Mouse (Mus musculus) natural killer cell, adult 2 months (primary cell): ENCODE measurements around the gene Orc5.

Source experiments
- DNase-seq, 2 experiments: peaks; one replicate each; pipeline ENCODE4 v3.0.0; 2022; ENCODE audit warnings: low spot score in 2 of 2

The Orc5 gene

GRCm38 (mm10) chr5:22550033-22550551 is at the start of gene Orc5:
Gene Orc5, minus strand, starts transcription at chr5:22550429.
- peak; percentile 88 for DNase-seq

GRCm38 (mm10) chr5:22596981-22597380 is 46.8 kb upstream of the Orc5 start:
- DNase-seq, result no peak

GRCm38 (mm10) chr5:22589370-22589966 is 39.2 kb upstream of the Orc5 start:
- no peak for DNase-seq

- no peak for DNase-seq
Measured at GRCm38 (mm10) chr5:22587492-22587891, 37.3 kb upstream of the Orc5 start.

GRCm38 (mm10) chr5:22584556-22584955 is 34.3 kb upstream of the Orc5 start:
- no peak for DNase-seq

GRCm38 (mm10) chr5:22578011-22578410 is 27.8 kb upstream of the Orc5 start:
- DNase-seq, result no peak

- no peak for DNase-seq
Measured at GRCm38 (mm10) chr5:22574751-22575150, 24.5 kb upstream of the Orc5 start.

- DNase-seq, result no peak
Measured at GRCm38 (mm10) chr5:22574161-22574560, 23.9 kb upstream of the Orc5 start.

- no peak for DNase-seq
Measured at GRCm38 (mm10) chr5:22573696-22574095, 23.5 kb upstream of the Orc5 start.

- DNase-seq, result no peak
Measured at GRCm38 (mm10) chr5:22572881-22573280, 22.7 kb upstream of the Orc5 start.

- no peak for DNase-seq
Measured at GRCm38 (mm10) chr5:22572456-22572855, 22.2 kb upstream of the Orc5 start.

- no peak for DNase-seq
Measured at GRCm38 (mm10) chr5:22565708-22566107, 15.5 kb upstream of the Orc5 start.

- no peak for DNase-seq
Measured at GRCm38 (mm10) chr5:22559801-22560200, 9.6 kb upstream of the Orc5 start.

GRCm38 (mm10) chr5:22557491-22558113 is 7.4 kb upstream of the Orc5 start:
- no peak for DNase-seq

- no peak for DNase-seq
Measured at GRCm38 (mm10) chr5:22556713-22557112, 6.5 kb upstream of the Orc5 start.

- no peak for DNase-seq
Measured at GRCm38 (mm10) chr5:22552233-22552765, 2.1 kb upstream of the Orc5 start.

- no peak for DNase-seq
Measured at GRCm38 (mm10) chr5:22549366-22550032, 730 bp downstream of the Orc5 start.

GRCm38 (mm10) chr5:22548556-22549161 is 1.6 kb downstream of the Orc5 start:
- DNase-seq, result no peak

GRCm38 (mm10) chr5:22546536-22546935 is 3.7 kb downstream of the Orc5 start:
- DNase-seq, result no peak

GRCm38 (mm10) chr5:22545305-22545704 is 4.9 kb downstream of the Orc5 start:
- no peak for DNase-seq

GRCm38 (mm10) chr5:22542676-22543075 is 7.6 kb downstream of the Orc5 start:
- no peak for DNase-seq

GRCm38 (mm10) chr5:22538996-22539600 is 11.1 kb downstream of the Orc5 start:
- no peak for DNase-seq
